Mouse (Mus musculus) hindbrain, embryonic 13.5 days (tissue): ENCODE results near the gene Polr3k. TPM values are rescaled to one million over a fixed set of nuclear protein-coding genes. Genes with fewer than 3 reads are reported as not detected.

ENCODE experiments used
- ATAC-seq: fragments of 200-750 bp; cut with Nextera tagmentation; 2 replicates; pipeline ENCODE4 v1.8.0; 2017; ENCODE audit warnings: moderate TSS enrichment; ENCODE audit not compliant: low FRiP score
- H3K27ac ChIP-seq: fragments of 300-500 bp; sonication (generic); 2 replicates; pipeline ENCODE4 v1.5.1; 2015; ENCODE audit warnings: inconsistent platforms, mild to moderate bottlenecking, moderate library complexity
- H3K27me3 ChIP-seq: fragments of 300-500 bp; sonication (generic); 2 replicates; pipeline ENCODE4 v1.6.1; 2015; ENCODE audit warnings: mild to moderate bottlenecking, inconsistent platforms
- H3K36me3 ChIP-seq: fragments of 300-500 bp; sonication (generic); 2 replicates; pipeline ENCODE4 v1.6.1; 2015; ENCODE audit warnings: mild to moderate bottlenecking, inconsistent platforms
- H3K4me1 ChIP-seq: fragments of 300-500 bp; sonication (generic); replicated peaks from 2 replicates; pipeline ENCODE4 v1.6.1; 2015; ENCODE audit warnings: inconsistent platforms
- H3K4me2 ChIP-seq: fragments of 300-500 bp; sonication (generic); 2 replicates; pipeline ENCODE4 v1.6.1; 2015; ENCODE audit warnings: inconsistent platforms, mild to moderate bottlenecking, moderate library complexity
- H3K4me3 ChIP-seq: fragments of 300-500 bp; sonication (generic); 2 replicates; pipeline ENCODE4 v1.5.1; 2015; ENCODE audit warnings: mild to moderate bottlenecking, inconsistent platforms
- H3K9ac ChIP-seq: fragments of 300-500 bp; sonication (generic); 2 replicates; pipeline ENCODE4 v1.6.1; 2015; ENCODE audit warnings: mild to moderate bottlenecking, inconsistent platforms
- H3K9me3 ChIP-seq: fragments of 300-500 bp; sonication (generic); 2 replicates; pipeline ENCODE4 v1.6.1; 2016; ENCODE audit warnings: inconsistent platforms
- WGBS: fragments of 180-500 bp; shearing (Covaris S2); methylation state at CpG from one replicate; pipeline ENCODE4 v1.1.7; 2015; 5-methylcytosine and 5-hydroxymethylcytosine counted together
- polyA plus RNA-seq: library from polyadenylated mRNA; unstranded; fragments of >200 nt; fragmentation: Nextera tagmentation; extraction: Ambion mirVana; gene quantifications from 2 replicates; pipeline ENCODE4 v1.2.1, GENCODE M21; 2015

Gene Polr3k
- polyA plus RNA-seq, 1 experiment from 2014 or later = 88.9 TPM

DNA sequence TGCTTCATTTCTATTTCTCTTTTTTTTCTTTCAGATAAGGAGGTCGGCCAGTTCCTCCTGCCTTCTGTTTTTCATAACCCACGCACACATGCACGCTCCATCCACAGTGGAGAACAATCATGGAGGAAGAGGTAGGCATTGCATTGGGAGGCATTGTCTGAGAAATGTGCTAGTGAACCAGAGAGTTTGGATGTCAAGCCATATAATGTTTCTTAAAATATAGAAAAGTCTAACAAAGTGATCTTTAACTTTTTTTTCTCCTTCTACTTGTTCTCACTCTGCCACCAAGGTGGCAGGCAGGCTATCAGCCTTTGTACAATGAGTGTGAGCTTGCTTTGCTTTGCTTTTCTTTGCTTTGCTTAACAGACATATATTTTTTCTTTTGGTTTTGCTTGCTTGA is 53.7 kb downstream of the Polr3k start:
- Histone ChIP-seq H3K27ac (no peak overlapping the region), H3K27me3 (no peaks in the 10 kb centered on the region), H3K4me2 (no peak overlapping the region), H3K9me3 (no peaks in the 10 kb centered on the region), H3K4me3 (no peak overlapping the region), H3K36me3 (no peaks in the 10 kb centered on the region), H3K4me1 (no peaks in the 10 kb centered on the region), H3K9ac (no peak overlapping the region)
- 48% methylated on average over 3 of the region's 3 CpGs for WGBS
- ATAC-seq = no peak

DNA sequence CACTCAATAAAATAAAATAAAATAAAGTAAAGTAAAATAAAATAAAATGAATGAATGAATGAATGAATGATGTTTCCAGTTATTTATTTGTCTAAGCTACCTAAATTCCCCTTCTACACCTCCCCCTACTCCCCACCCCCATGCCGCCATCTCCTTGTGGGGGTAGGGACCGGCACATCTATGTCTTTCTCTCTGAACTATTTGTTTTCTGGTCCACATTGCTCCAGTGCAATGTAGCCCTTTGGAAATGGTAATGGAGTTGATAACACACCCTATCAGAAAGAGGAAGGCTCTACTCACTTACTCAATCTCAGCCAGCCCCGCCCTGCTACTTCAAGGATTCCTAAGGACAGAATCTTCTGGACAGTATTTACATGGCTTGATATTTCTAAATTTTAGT is 54.4 kb downstream of the Polr3k start:
- Histone ChIP-seq H3K27ac (no peak overlapping the region), H3K9ac (no peak overlapping the region), H3K4me3 (no peak overlapping the region), H3K4me1 (no peaks in the 10 kb centered on the region), H3K36me3 (no peaks in the 10 kb centered on the region), H3K4me2 (no peak overlapping the region), H3K27me3 (no peaks in the 10 kb centered on the region), H3K9me3 (no peaks in the 10 kb centered on the region)
- 50% methylated on average over 3 of the region's 3 CpGs for WGBS
- ATAC-seq = peak; percentile 96

Other genes starting within 250 kb of the Polr3k start
- 0.27 TPM in 1 of 2 replicates, not detected in the other for gene Gm29797, start 207.3 kb upstream of the Polr3k start, polyA plus RNA-seq
- gene Sox18, start 192.7 kb upstream of the Polr3k start, polyA plus RNA-seq = 19.1 and 20.2 TPM in 2 replicates
- gene Tcea2, start 184.0 kb upstream of the Polr3k start, polyA plus RNA-seq = 36.0 and 42.4 TPM in 2 replicates
- 43.6 and 44.4 TPM in 2 replicates for gene Rgs19, start 170.4 kb upstream of the Polr3k start, polyA plus RNA-seq
- gene Lkaaear1, start 165.9 kb upstream of the Polr3k start, polyA plus RNA-seq = not detected in 2 replicates
- 79.2 and 83.9 TPM in 2 replicates for gene Oprl1, start 149.3 kb upstream of the Polr3k start, polyA plus RNA-seq
- gene Myt1, start 101.0 kb upstream of the Polr3k start, polyA plus RNA-seq = 35.0 and 36.2 TPM in 2 replicates
- 33.6 and 35.0 TPM in 2 replicates for gene Pcmtd2, start 26.5 kb upstream of the Polr3k start, polyA plus RNA-seq
- not detected in 2 replicates for gene Gm14496, start 126.8 kb downstream of the Polr3k start, polyA plus RNA-seq